Mouse (Mus musculus): ENCODE data around the gene Lrrc9.
A peak's percentile ranks its signal among the peaks of the same experiment; 100 is the strongest.

Gene Lrrc9

DNA sequence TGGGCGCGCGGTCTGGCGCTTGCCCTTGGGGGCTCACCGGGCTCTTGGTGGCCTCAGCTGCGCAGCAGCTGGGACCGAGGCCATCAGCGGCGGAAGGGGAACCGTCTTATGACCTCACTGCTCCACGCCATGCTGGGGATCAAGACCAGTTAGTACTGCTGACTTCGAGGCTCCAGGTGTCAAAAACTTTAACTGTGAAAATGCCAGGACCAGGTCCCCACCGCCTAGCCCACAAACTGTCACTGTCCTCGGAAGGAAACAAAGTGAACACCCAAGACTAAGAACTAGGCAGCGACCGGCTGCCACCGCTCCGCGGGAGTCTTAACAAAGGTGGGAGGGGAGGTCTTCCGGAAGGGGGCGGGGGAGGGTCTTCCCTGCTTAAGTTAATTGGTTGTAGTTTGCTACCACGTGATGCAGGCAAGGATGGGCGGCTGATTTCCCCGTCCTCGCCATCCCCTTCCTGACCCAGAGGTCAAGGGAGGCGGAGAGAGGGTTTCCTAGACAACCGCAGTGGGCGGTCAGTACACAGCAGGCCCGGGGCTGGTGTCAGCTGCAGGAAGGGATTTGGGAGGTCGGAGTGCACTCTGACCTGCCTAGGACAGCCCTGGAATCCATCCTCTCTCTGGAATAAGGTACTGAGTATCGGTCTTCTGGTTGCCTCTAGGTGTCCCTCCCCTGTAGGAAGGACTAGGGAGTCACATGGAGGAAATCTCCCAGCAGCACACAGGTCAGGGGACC is at the start of gene Lrrc9:
Gene Lrrc9 (plus strand): TSS at position 28 of the 738 bp plus-strand sequence.
- DNase-seq = peak; percentile 62 to 67

- no peak for DNase-seq
Measured at GRCm38 (mm10) chr12:72393046-72393805, 48.4 kb upstream of the Lrrc9 start.

- no peak for DNase-seq
Measured at GRCm38 (mm10) chr12:72405031-72405430, 36.6 kb upstream of the Lrrc9 start.

DNA sequence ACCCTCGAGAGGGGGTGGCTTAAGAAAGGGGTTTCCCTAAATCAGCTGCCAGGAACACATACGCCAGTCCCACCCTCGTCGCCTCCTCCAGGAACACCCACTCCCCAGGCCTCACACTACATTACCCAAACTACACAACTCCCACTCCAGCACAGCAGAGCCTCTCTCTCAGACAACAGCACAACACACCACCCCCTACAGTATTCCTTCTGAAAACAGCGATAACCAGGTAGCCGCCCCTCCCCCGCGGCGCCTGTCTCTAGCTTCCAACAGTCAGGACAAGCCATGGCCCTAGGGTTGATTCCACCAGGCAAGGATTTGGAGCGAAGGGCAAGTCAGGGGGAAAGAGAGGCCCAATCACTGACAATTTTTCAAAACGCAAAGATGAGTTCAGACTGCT is 34.5 kb upstream of the Lrrc9 start:
- DNase-seq = no peak

GRCm38 (mm10) chr12:72407721-72408110 is 34.0 kb upstream of the Lrrc9 start:
- no peak for DNase-seq

- DNase-seq = peak; percentile 55 to 64
Measured at GRCm38 (mm10) chr12:72408111-72408891, 33.4 kb upstream of the Lrrc9 start.

DNA sequence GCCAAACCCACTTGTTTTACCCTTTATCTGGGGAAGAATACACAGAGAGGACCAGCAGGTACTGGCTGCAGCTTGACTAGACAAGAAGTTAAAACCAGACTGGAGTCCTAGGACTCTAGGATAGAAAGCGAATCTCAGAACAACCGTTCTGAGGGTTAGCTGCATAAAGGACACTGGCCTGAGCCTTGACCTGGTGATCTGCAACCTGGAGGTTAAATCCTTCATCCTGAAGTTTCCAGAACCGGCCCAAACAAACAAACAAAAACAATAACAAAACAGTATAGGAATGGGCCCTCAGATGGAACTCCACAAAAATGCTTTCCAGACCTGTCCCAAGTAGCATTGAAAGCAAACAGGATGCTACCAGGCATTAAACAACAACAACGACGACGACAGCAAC is 32.7 kb upstream of the Lrrc9 start, which contains the start of gene Rtn1:
Gene Rtn1 (minus strand): TSS at position 101 of the 400 bp plus-strand sequence.
- no peak for DNase-seq

- DNase-seq = no peak
Measured at GRCm38 (mm10) chr12:72417762-72418161, 23.9 kb upstream of the Lrrc9 start.

DNA sequence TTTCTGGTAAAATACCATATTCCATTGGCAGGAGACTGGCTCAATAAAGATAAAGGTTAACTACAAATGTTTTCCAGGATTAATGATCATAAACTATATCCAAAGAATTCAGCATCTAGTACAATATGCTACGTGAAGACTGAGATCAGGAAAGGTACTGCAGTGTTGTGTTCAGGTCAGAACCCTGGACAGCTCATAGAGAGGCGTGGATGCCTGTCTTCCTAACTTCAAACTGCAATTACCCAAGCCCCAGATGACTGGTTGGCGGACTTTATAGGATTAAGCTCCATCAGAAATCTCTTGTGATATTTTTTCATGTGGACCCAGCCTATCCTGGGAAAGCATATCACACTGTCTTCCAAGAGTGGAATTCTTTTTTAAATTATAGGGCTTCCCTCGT is 19.0 kb upstream of the Lrrc9 start:
- no peak for DNase-seq

DNA sequence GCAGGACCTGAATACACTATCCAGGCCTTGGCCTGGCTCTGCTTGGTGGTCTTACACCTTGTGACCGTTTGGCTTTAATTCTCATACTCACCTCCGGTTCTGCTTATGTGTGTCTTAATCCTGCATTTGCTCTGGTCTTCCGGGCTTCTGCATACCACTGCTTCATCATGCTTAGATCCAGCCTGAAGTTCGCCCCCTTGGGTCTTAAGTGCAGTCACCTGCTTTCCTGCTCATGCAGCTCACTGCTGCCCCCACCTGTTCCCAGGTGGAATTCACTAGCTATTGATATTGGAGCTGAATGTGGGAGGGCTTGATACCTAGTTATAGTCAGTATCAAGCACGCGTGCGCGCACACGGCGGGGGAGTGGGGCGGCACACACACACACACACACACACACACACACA is 13.9 kb upstream of the Lrrc9 start:
- peak; percentile 53 to 68 for DNase-seq

DNA sequence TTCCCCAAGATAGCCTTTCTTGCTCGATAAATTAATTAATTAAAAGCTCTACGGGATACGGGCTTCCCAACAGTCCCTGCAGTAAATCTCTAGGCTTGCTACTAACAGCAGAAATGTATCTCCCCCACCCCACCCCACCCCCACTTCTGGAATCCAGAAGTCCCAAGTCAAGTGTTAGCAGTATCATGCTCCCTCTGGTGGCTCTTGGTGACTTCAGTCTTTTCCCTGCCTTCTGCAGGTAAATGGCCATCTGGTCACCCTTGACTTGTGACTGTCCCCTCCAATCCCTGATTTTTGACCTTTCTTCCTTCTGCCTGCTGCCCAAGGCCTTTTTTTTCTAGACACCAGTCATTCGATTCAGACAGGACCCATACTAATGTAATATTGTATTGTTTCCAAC is 9.5 kb upstream of the Lrrc9 start:
- no peak for DNase-seq

DNA sequence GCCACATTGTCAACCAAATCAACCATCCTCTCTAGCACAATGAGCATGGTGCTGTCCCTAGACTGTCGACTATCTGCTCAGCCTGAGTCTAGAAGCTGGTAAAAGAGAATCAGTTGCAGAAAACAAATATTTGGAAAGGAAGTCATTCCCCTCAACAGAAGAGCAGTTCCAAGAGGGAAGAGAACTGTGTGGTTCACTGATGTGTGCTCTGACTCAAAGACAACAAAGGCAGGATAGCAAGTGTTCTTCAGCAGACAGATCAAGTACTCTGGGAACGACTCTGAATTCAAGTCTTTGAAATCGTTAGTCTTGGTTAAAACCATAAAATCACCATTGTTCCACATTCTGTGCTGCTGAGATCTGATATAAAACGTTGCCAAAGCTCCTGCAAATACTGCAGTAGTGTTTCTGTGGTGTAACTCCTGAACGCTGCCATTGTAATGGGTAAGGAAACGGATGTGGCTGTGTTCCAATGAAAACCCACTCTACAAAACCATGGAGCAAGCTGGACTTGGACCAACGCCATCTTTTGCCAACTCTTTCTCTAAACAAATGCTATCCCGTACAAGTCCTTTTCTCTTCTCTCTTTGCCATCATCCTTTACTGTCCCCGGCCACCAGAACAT is 8.3 kb upstream of the Lrrc9 start:
- peak in 1 of 2 experiments; percentile 54 for DNase-seq

DNA sequence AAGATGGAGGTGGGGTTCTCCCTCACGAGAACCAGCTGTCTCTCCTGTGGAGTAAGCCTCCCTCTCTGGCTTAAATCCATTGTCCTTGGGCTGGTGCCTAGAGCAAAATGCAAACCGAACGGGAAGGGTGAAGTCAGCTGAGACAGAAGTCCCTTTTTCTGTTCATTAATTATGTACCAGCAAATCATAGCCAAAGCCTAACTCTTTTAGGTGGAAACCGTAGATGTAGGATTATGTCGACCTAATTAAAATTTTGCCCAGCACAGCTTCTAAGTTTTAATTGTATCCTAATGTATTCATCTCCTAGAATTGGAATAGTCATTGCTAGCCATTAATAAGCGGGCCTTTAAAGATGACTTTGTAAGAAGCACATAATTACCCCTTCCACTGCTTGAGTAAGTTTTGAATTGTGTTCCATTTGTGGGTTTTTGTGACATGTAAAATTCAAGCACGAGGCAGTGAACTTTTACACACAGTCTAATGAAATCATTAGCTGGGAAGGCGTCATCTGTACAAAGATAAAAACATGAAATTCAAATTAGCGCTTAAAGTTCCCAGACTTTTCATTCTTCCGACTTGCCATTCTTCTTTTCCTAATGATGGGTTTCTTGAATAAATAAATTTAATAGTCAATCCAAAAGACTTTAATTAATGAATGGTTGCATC is 3.9 kb upstream of the Lrrc9 start:
- DNase-seq = no peak

DNA sequence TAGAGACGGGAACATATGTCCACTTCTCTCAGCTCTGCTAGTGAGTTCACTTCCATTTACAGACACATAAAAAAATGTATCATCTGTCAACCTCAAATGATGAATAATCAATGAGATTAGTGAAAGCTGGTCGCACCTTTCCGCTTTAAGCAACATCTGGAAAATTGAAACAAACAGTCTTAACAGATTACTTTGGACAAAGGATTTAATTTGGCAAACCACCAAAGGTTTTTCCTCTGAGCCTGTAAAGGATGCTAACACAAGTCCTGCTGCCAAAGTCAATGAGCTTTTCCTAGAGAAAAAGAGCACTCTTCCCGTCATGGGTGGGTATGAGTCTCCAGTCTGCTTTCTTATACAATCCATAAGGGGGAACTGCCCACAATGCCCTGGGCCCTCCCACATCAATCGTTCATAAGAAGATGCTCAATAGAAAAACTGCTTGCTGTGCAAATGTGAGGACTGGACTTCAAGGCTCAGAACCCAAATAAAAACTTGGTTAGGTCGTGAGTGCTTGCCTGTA is 2.6 kb upstream of the Lrrc9 start:
- no peak for DNase-seq

GRCm38 (mm10) chr12:72453941-72454340 is 12.3 kb downstream of the Lrrc9 start:
- no peak for DNase-seq

DNA sequence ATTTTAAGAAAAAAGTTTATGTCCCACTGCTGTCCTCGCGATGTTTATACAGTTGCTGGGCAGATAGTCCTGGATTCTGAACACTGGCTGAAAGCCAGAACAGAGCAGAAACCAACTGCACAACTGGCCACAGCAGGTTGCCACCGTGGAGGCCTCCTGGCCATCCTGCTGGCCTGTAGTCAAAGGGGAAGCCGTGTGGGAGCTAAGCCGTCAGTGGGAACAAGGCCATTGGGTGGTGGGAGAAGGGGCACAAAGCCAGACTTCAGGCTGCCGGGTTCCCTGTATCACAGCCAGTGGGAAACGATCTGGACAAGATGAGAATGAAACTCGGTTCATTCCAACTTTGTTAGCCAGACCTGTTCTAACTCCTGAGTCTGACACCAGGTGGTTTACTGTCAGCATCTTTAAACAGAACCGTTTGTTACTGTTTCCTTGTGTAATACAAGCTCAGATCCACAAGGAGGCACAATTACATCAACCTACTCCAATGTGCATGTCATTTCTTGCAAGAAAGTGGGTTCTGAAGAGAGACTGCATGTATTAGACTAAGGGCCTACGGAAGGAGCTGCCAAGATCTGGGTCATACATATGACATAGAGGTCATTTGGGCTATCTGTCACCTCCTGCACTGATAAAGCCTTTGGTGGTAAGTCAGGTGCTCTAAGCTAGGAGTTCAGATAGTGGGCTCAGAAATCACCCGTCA is 19.7 kb downstream of the Lrrc9 start:
- no peak for DNase-seq

DNA sequence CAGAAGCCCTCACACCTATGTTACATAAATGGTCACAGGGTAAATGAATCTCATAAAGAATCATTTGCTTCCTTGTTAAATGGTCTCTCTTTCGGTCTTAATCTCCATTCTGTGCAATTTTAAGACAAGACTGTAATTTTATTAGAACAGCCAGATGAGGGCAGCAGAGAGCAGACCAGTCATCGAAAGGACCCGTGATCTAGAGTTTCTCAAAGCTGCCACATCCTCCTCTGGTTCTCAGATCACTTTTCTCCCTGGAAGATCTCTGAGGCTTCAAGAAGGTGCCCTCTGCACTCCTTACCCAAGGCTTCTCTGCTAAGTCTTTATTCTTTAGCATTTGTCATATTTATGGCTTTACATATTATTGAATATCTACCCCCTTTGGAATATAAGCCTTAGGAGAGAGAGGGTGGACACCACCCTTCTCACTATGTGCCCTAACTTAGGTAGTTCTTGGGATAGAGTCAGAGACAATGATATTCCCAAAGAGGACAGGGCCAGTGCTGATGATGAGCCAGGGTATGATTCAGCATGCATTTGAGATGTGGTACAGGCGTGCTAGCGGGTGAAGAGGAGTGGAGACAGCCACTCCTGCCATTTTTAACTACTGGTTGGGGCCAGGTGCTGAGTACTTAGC is 20.3 kb downstream of the Lrrc9 start:
- DNase-seq = peak; percentile 31 to 73

- no peak for DNase-seq
Measured at GRCm38 (mm10) chr12:72465826-72466501, 24.3 kb downstream of the Lrrc9 start.

DNA sequence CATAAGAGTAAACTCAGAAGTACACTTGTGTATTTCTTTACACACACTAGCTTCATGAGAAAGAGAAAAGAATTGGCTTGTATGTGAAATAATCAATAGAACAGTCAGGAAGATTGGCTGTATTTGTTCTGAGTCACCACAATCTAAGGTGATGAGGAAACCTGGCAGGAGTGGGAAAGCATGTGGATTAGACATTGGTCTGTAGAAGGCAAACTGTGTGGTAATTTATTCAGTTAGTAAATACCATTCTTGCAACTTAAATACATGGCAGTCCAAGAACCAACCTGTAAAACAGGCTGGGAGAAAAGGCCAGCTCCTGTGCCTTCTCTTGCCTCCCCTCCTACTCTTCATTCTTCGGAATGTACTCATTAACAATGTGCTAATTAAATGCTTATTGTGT is 25.6 kb downstream of the Lrrc9 start:
- no peak for DNase-seq

DNA sequence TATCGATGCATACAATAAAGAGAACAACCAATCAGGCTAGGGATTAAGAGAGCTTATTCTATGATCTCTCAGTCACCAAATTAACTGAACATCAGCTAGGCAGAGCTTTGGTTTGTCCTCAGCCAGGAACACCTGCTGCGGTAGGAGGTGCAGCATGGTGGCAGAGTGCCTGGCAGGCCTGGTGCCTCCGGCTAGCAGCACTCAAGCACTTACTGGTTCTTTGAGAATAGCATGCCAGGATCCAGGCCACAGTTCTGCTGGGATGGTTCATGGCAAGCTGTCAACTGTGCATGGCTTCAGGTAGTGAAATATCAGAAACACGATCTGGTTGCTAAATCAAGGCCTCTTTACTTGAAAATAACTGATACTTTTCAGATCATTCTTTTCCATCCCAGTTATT is 26.1 kb downstream of the Lrrc9 start:
- DNase-seq = no peak

Data from lung, postnatal 4 days (tissue).